Mouse (Mus musculus): ENCODE data around the gene Olfr1318. TPM values are rescaled to one million over a fixed set of nuclear protein-coding genes. Genes with fewer than 3 reads are reported as not detected.

Olfr1318 gene
- polyA plus RNA-seq (2012; rRNA removed; ENCODE audit: low replicate concordance): not detected in 2 replicates

GRCm38 (mm10) chr2:112153898-112154297 lies at the start of gene Olfr1318:
Olfr1318 (plus strand) TSS chr2:112154198.

GRCm38 (mm10) chr2:112115340-112115739 lies 38.7 kb upstream of the Olfr1318 start, which contains the start of gene Olfr1315-ps1:
Olfr1315-ps1 (minus strand) TSS chr2:112115440.

GRCm38 (mm10) chr2:112134877-112135276 lies 19.1 kb upstream of the Olfr1318 start, which contains the start of gene Olfr1316:
Olfr1316 (minus strand) TSS chr2:112134977.

GRCm38 (mm10) chr2:112140029-112140428 lies 14.0 kb upstream of the Olfr1318 start, which contains the start of gene Olfr1317:
Olfr1317 (plus strand) TSS chr2:112140329.

Other genes starting within 250 kb of the Olfr1318 start
- gene Olfr1306, start 237.9 kb upstream of the Olfr1318 start, polyA plus RNA-seq (2012; rRNA removed; ENCODE audit: low replicate concordance): not detected in 2 replicates
- not detected in 2 replicates for gene Olfr1307, start 204.8 kb upstream of the Olfr1318 start, polyA plus RNA-seq (2012; rRNA removed; ENCODE audit: low replicate concordance)
- gene Olfr1308, start 189.3 kb upstream of the Olfr1318 start, polyA plus RNA-seq (2012; rRNA removed; ENCODE audit: low replicate concordance): not detected in 2 replicates
- not detected in 2 replicates for gene Olfr1309, start 163.9 kb upstream of the Olfr1318 start, polyA plus RNA-seq (2012; rRNA removed; ENCODE audit: low replicate concordance)
- not detected in 2 replicates for gene Olfr1310, start 141.5 kb upstream of the Olfr1318 start, polyA plus RNA-seq (2012; rRNA removed; ENCODE audit: low replicate concordance)
- gene Olfr1311, start 129.8 kb upstream of the Olfr1318 start, polyA plus RNA-seq (2012; rRNA removed; ENCODE audit: low replicate concordance): not detected in 2 replicates
- not detected in 2 replicates for gene Olfr1312, start 104.0 kb upstream of the Olfr1318 start, polyA plus RNA-seq (2012; rRNA removed; ENCODE audit: low replicate concordance)
- not detected in 2 replicates for gene Olfr1313, start 76.4 kb upstream of the Olfr1318 start, polyA plus RNA-seq (2012; rRNA removed; ENCODE audit: low replicate concordance)
- gene Olfr1314, start 57.4 kb upstream of the Olfr1318 start, polyA plus RNA-seq (2012; rRNA removed; ENCODE audit: low replicate concordance): not detected in 2 replicates
- not detected in 2 replicates for gene Olfr1315-ps1, start 38.8 kb upstream of the Olfr1318 start, polyA plus RNA-seq (2012; rRNA removed; ENCODE audit: low replicate concordance)
- gene Olfr1316, start 19.2 kb upstream of the Olfr1318 start, polyA plus RNA-seq (2012; rRNA removed; ENCODE audit: low replicate concordance): not detected in 2 replicates
- not detected in 2 replicates for gene Olfr1317, start 13.9 kb upstream of the Olfr1318 start, polyA plus RNA-seq (2012; rRNA removed; ENCODE audit: low replicate concordance)
- 44.5 TPM in 2 replicates for gene Lpcat4, start 85.3 kb downstream of the Olfr1318 start, polyA plus RNA-seq (2012; rRNA removed; ENCODE audit: low replicate concordance)
- gene Nutm1, start 105.1 kb downstream of the Olfr1318 start, polyA plus RNA-seq (2012; rRNA removed; ENCODE audit: low replicate concordance): not detected in 2 replicates
- 27.9 and 28.0 TPM in 2 replicates for gene Nop10, start 107.7 kb downstream of the Olfr1318 start, polyA plus RNA-seq (2012; rRNA removed; ENCODE audit: low replicate concordance)
- gene Slc12a6, start 111.6 kb downstream of the Olfr1318 start, polyA plus RNA-seq (2012; rRNA removed; ENCODE audit: low replicate concordance): 6.7 and 8.0 TPM in 2 replicates
- gene Gm21985, start 112.1 kb downstream of the Olfr1318 start, polyA plus RNA-seq (2012; rRNA removed; ENCODE audit: low replicate concordance): not detected in 2 replicates
- 42.1 and 43.8 TPM in 2 replicates for gene Emc4, start 213.8 kb downstream of the Olfr1318 start, polyA plus RNA-seq (2012; rRNA removed; ENCODE audit: low replicate concordance)
- gene Katnbl1, start 225.0 kb downstream of the Olfr1318 start, polyA plus RNA-seq (2012; rRNA removed; ENCODE audit: low replicate concordance): 0.14 and 0.16 TPM in 2 replicates

Measured in duodenum, adult 2 months (tissue).